Comparison of ENCODE assay signal across 8 mouse cellular contexts in genomic region chr7:126199691-126200102, GRCm38 (mm10). TPM values are rescaled to one million over a fixed set of nuclear protein-coding genes. Genes with fewer than 3 reads are reported as not detected.
DNase-seq lines count a peak whose midpoint lies in the region; ATAC-seq and TF ChIP-seq lines count a peak whose summit lies in the region.

No protein-coding gene starts in this region.

- POLR2A ChIA-PET in Patski (lab: Charles Lee), result interaction anchor here (1.0 kb wide), 1 partner anchor 33 kb away, joined by 3 read pairs; no protein-coding TSS in a partner anchor

- WGBS in forebrain, embryonic 14.5 days, result under 1% methylated on average over 27 of the region's 27 CpGs
- WGBS in hindbrain, embryonic 12.5 days, result under 1% methylated on average over 23 of the region's 27 CpGs
- under 1% methylated on average over 19 of the region's 27 CpGs for WGBS in macrophage (ENCODE audit: missing documents)

- H3K27me3 ChIP-seq in Patski, result no peaks in the 10 kb centered on the region
- no peaks in the 10 kb centered on the region for H3K27me3 ChIP-seq in forebrain, embryonic 14.5 days (replicated peaks; ENCODE audit: control insufficient read depth, insufficient read depth, low read length)
- no peaks in the 10 kb centered on the region for H3K27me3 ChIP-seq in hindbrain, embryonic 12.5 days

- H3K9ac ChIP-seq in forebrain, embryonic 14.5 days (ENCODE audit: low read length), result peak overlapping the region; percentile 95
- peak overlapping the region; percentile 95 for H3K9ac ChIP-seq in hindbrain, embryonic 12.5 days

- H3K4me1 ChIP-seq in forebrain, embryonic 14.5 days (ENCODE audit: control insufficient read depth, insufficient read depth, low read length), result peaks cover 16% of the 10 kb centered on the region
- peaks cover 16% of the 10 kb centered on the region for H3K4me1 ChIP-seq in hindbrain, embryonic 12.5 days

- peak overlapping the region; percentile 86 for H3K27ac ChIP-seq in forebrain, embryonic 14.5 days (ENCODE audit: low read depth, low read length)
- H3K27ac ChIP-seq in hindbrain, embryonic 12.5 days, result peak overlapping the region; percentile 90
- peak overlapping the region; percentile 34 for H3K27ac ChIP-seq in macrophage

- CTCF ChIA-PET in Patski (lab: Charles Lee), result no interaction called here

- no peaks in the 10 kb centered on the region for H3K36me3 ChIP-seq in forebrain, embryonic 14.5 days (ENCODE audit: control insufficient read depth, insufficient read depth, low read length)
- no peaks in the 10 kb centered on the region for H3K36me3 ChIP-seq in hindbrain, embryonic 12.5 days
- H3K36me3 ChIP-seq in macrophage (ENCODE audit: inconsistent target), result no peaks in the 10 kb centered on the region

- DNase-seq in Patski (ENCODE audit: low read depth, low spot score), result no peak
- peak; percentile 66 for DNase-seq in cerebellum, adult 11-12 months
- DNase-seq in forebrain, embryonic 14.5 days (ENCODE audit: low spot score), result peak; percentile 53
- peak; percentile 21 to 33 for DNase-seq in left cerebral cortex, adult 8-10 months (ENCODE audit: low spot score in 2 of 2)
- DNase-seq in right cerebral cortex, adult 18-20 months, result peak; percentile 44
- peak; percentile 47 to 59 for DNase-seq in urinary bladder, postnatal 4 days (ENCODE audit: low spot score in 2 of 2)

- TF ChIP-seq CTCF in Patski (IDR thresholded peaks at IDR 0.05), result no peak

- in situ Hi-C loops in Patski (cut with MboI; ENCODE audit: low pct_unique_long_range_greater_than_20kb), result no loop called here

- H3K9me3 ChIP-seq in forebrain, embryonic 14.5 days (replicated peaks; ENCODE audit: control insufficient read depth, low read length), result no peaks in the 10 kb centered on the region
- no peaks in the 10 kb centered on the region for H3K9me3 ChIP-seq in hindbrain, embryonic 12.5 days (replicated peaks)

- ATAC-seq in Patski, result peak; percentile 86
- ATAC-seq in forebrain, embryonic 14.5 days, result peak; percentile 45
- ATAC-seq in hindbrain, embryonic 12.5 days (ENCODE audit: low FRiP score), result peak; percentile 70

- H3K4me2 ChIP-seq in forebrain, embryonic 14.5 days (ENCODE audit: low read length), result peak overlapping the region; percentile 56
- H3K4me2 ChIP-seq in hindbrain, embryonic 12.5 days (replicated peaks), result peak overlapping the region; percentile 80

- H3K4me3 ChIP-seq in forebrain, embryonic 14.5 days (ENCODE audit: low read depth, low read length), result peak overlapping the region; percentile 91
- peak overlapping the region; percentile 82 for H3K4me3 ChIP-seq in hindbrain, embryonic 12.5 days
- H3K4me3 ChIP-seq in macrophage (ENCODE audit: inconsistent target), result peak overlapping the region; percentile 61

- peaks cover 53% of the 10 kb centered on the region for H3K79me2 ChIP-seq in macrophage (ENCODE audit: inconsistent target)

RNA-seq across cellular contexts. Expression of gene Xpo6, which starts 0.6 kb away (rescaled TPM):
- polyA plus RNA-seq in Patski (2021) (99.2 TPM), macrophage (2018) (63.8 to 102 TPM (median 64.5 TPM) in 3 replicates)
- polyA plus RNA-seq in forebrain, embryonic 14.5 days (2014; fragmentation: Nextera tagmentation; extraction: Ambion mirVana), result 46.1 and 48.6 TPM in 2 replicates
- polyA plus RNA-seq in hindbrain, embryonic 12.5 days (2016; fragmentation: Nextera tagmentation; extraction: Ambion mirVana), result 67.9 and 79.0 TPM in 2 replicates
- total RNA-seq in left cerebral cortex, adult 8-10 months (2022), result 100 to 1,000 TPM in 1 of 4 experiments, 10 to 100 TPM in 3; 88.8 to 104 (median 97.5) TPM
- 100 to 1,000 TPM; 128 to 306 (median 203) TPM for total RNA-seq in macrophage (2018; cell fraction: chromatin; rRNA removed)
- 100 to 1,000 TPM in 1 of 26 experiments, 10 to 100 TPM in 25; 56.9 to 101 (median 70.0) TPM for total RNA-seq in macrophage (2018; cell fraction: cytosol; rRNA removed)
- 100 to 1,000 TPM in 25 of 26 experiments, 10 to 100 TPM in 1; 99.8 to 208 (median 153) TPM for total RNA-seq in macrophage (2018; cell fraction: nucleus; rRNA removed)

Comparison
In these comparisons a context has a peak if more than half of its experiments do, and no peak if none do; other contexts are left out.
1. H3K27ac ChIP-seq: peak in every context shown above with its lines; median percentile 90 in hindbrain, embryonic 12.5 days; 86 in forebrain, embryonic 14.5 days; 34 in macrophage.